Mouse (Mus musculus) forelimb bud, embryonic 11.5 days (tissue): ENCODE data around the gene Krt8.

Experiments
- DNase-seq: peaks from one replicate; pipeline ENCODE4 v3.0.0-alpha.2; 2012; ENCODE audit warnings: low read depth, low spot score

Gene Krt8

GRCm38 (mm10) chr15:101976023-101976422, 28.3 kb downstream of the Krt8 start:
- DNase-seq, result peak; percentile 46

- no peak for DNase-seq
These were observed 30.0 kb downstream of the Krt8 start for GRCm38 (mm10) chr15:101974083-101974845.

GRCm38 (mm10) chr15:101973414-101974077, 30.7 kb downstream of the Krt8 start:
- peak; percentile 95 for DNase-seq

GRCm38 (mm10) chr15:101970536-101970935, 33.7 kb downstream of the Krt8 start:
- DNase-seq, result peak; percentile 73

GRCm38 (mm10) chr15:101966808-101967207, 37.5 kb downstream of the Krt8 start:
- DNase-seq, result no peak

GRCm38 (mm10) chr15:101958891-101959290, 45.4 kb downstream of the Krt8 start:
- DNase-seq, result no peak

- no peak for DNase-seq
These were observed 50.1 kb downstream of the Krt8 start, which contains the start of gene Krt78 for GRCm38 (mm10) chr15:101954187-101954586. Gene Krt78 (minus strand): TSS chr15:101954287.

- DNase-seq, result no peak
These were observed 51.4 kb downstream of the Krt8 start for GRCm38 (mm10) chr15:101952733-101953474.
